Mouse (Mus musculus) kidney, embryonic 14.5 days (tissue): ENCODE measurements at regions not wholly inside any gene's neighbourhood (a gene's known extent, or its start where the extent isn't known, plus 50 kb on each side); places are given as distances from the start of the nearest gene placed in this dataset.

Source experiments
- ATAC-seq: fragments of 200-750 bp; cut with Nextera tagmentation; 2 replicates; pipeline ENCODE4 v1.8.0; 2017; ENCODE audit warnings: moderate number of reproducible peaks, mild to moderate bottlenecking, moderate TSS enrichment, moderate library complexity; ENCODE audit not compliant: low FRiP score, low TSS enrichment
- H3K27ac ChIP-seq: fragments of 300-500 bp; sonication (generic); 2 replicates; pipeline ENCODE4 v1.5.1; 2014; ENCODE audit warnings: low read depth, mild to moderate bottlenecking, low read length, moderate library complexity, mixed read lengths
- H3K27me3 ChIP-seq: fragments of 300-500 bp; sonication (generic); 2 replicates; pipeline ENCODE4 v1.6.1; 2014; ENCODE audit warnings: mild to moderate bottlenecking, low read length; ENCODE audit not compliant: control insufficient read depth, insufficient read depth
- H3K36me3 ChIP-seq: fragments of 300-500 bp; sonication (generic); 2 replicates; pipeline ENCODE4 v1.6.1; 2014; ENCODE audit warnings: low read length, mixed read lengths; ENCODE audit not compliant: control insufficient read depth, insufficient read depth
- H3K4me1 ChIP-seq: fragments of 300-500 bp; sonication (generic); 2 replicates; pipeline ENCODE4 v1.6.1; 2014; ENCODE audit warnings: low read length, mixed read lengths; ENCODE audit not compliant: control insufficient read depth, insufficient read depth
- H3K4me2 ChIP-seq: fragments of 300-500 bp; sonication (generic); replicated peaks from 2 replicates; pipeline ENCODE4 v1.6.1; 2014; ENCODE audit warnings: low read depth, mild to moderate bottlenecking, low read length
- H3K4me3 ChIP-seq: fragments of 300-500 bp; sonication (generic); 2 replicates; pipeline ENCODE4 v1.5.1; 2014; ENCODE audit warnings: mild to moderate bottlenecking, low read length
- H3K9ac ChIP-seq: fragments of 300-500 bp; sonication (generic); 2 replicates; pipeline ENCODE4 v1.6.1; 2014; ENCODE audit warnings: low read depth, mild to moderate bottlenecking, low read length, moderate library complexity
- H3K9me3 ChIP-seq: fragments of 300-500 bp; sonication (generic); 2 replicates; pipeline ENCODE4 v1.6.1; 2016; ENCODE audit warnings: low read length; ENCODE audit not compliant: control insufficient read depth
- WGBS: fragments of 180-500 bp; shearing (Covaris S2); extraction: QIAGEN DNeasy Blood & Tissue Kit; methylation state at CpG from one replicate; pipeline ENCODE4 v1.1.7; 2014; 5-methylcytosine and 5-hydroxymethylcytosine counted together

DNA sequence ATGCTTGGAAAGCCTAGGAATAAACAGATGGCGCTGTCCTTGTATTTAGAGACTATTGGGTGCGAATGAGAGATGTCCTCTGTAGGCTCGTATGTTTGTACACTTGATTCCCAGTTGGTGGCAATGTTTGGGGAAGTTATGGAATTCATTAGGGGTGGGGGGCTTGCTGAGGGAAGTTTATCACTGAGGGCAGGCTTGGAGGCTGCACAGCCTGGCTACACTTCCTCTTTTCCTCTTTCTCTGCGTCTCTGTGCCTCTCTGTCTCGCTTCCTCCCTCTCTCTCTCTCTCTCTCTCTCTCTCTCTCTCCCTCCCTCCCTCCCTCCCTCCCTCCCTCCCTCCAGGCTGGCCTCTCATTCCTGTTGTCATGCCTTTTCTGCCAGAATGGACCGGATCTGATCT lies 104.2 kb upstream of the Arid2 start:
- Histone ChIP-seq H3K4me2 (no peak overlapping the region), H3K4me3 (no peak overlapping the region), H3K9me3 (no peaks in the 10 kb centered on the region), H3K27ac (no peak overlapping the region), H3K27me3 (no peaks in the 10 kb centered on the region), H3K4me1 (0 out of 2 replicates have a peak, but pooled peaks cover 3% of the 10 kb centered on the region), H3K36me3 (no peaks in the 10 kb centered on the region), H3K9ac (no peak overlapping the region)
- 68% methylated on average over 6 of the region's 6 CpGs for WGBS
- ATAC-seq = no peak

DNA sequence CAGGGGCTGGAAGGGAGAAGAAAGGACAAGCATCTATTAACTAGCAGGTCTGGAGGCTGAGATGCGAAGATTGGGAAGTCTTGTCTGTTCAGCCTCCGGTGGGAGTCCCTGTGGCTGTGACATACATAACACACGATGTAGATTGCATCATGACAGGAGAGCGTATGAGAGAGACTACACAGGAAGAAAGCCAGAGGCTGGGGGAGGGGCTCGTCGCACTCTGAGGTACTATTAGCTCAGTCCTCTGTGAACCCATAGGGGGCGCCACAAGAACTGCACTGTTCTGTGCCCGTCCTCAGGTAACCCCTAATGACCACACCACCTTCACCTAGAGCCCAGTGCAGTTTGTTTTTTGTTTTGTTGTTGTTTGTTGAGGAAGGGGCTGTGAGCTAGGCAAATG lies 102.7 kb upstream of the Arid2 start:
- no peak overlapping the region for H3K4me2 ChIP-seq
- H3K9ac ChIP-seq = no peak overlapping the region
- no peaks in the 10 kb centered on the region for H3K27me3 ChIP-seq
- H3K4me3 ChIP-seq = no peak overlapping the region
- H3K9me3 ChIP-seq = no peaks in the 10 kb centered on the region
- H3K27ac ChIP-seq = no peak overlapping the region
- no peaks in the 10 kb centered on the region for H3K36me3 ChIP-seq
- 0 out of 2 replicates have a peak, but pooled peaks cover 3% of the 10 kb centered on the region for H3K4me1 ChIP-seq
- 77% methylated on average over 8 of the region's 8 CpGs for WGBS
- ATAC-seq = no peak

DNA sequence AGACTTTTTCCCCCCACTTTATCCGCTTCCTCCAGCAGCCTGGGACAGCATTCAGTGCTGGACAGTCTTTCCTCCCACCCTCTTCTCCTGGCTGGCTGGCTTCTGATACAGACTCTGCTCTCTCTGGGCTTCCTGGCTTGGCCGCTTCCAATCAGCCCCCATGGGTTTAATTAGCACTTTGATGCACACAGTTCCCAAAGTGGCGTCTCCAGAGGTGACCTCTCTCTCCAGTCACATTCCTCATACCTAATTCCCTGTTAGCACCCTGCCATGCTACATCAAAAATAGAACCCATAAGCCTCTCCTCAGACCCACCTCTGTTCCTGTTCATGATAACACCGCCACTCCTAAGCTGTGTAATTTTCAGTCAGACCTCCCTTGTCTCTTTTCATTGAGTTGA lies 101.9 kb upstream of the Arid2 start:
- H3K4me1 ChIP-seq = 0 out of 2 replicates have a peak, but pooled peaks cover 3% of the 10 kb centered on the region
- H3K9ac ChIP-seq = no peak overlapping the region
- no peak overlapping the region for H3K27ac ChIP-seq
- no peak overlapping the region for H3K4me2 ChIP-seq
- WGBS = 55% methylated on average over 4 of the region's 4 CpGs
- no peak overlapping the region for H3K4me3 ChIP-seq
- no peaks in the 10 kb centered on the region for H3K9me3 ChIP-seq
- ATAC-seq = no peak
- no peaks in the 10 kb centered on the region for H3K36me3 ChIP-seq
- H3K27me3 ChIP-seq = no peaks in the 10 kb centered on the region

DNA sequence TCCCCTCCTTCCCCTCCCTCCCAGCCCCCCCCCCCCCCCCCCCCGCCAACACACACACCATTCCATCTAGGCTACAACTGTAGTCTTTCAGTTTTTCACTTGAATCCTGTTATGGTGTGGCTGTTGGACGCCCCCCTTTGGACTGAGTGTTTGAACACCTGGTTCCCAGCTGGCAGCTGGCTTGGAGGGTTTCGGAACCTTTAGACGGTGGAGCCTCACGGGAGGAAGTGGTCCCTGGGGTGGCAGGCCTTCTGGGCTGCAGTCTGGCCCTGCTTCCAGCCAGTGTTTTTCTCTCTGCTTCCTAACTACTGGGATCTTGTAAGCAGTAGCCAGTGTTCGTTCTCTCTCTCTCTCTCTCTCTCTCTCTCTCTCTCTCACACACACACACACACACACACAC lies 101.4 kb upstream of the Arid2 start:
- WGBS = 53% methylated on average over 5 of the region's 6 CpGs
- H3K36me3 ChIP-seq = no peaks in the 10 kb centered on the region
- H3K4me2 ChIP-seq = no peak overlapping the region
- H3K4me1 ChIP-seq = 0 out of 2 replicates have a peak, but pooled peaks cover 3% of the 10 kb centered on the region
- H3K9me3 ChIP-seq = no peaks in the 10 kb centered on the region
- ATAC-seq = no peak
- H3K27ac ChIP-seq = no peak overlapping the region
- no peak overlapping the region for H3K9ac ChIP-seq
- no peaks in the 10 kb centered on the region for H3K27me3 ChIP-seq
- no peak overlapping the region for H3K4me3 ChIP-seq

DNA sequence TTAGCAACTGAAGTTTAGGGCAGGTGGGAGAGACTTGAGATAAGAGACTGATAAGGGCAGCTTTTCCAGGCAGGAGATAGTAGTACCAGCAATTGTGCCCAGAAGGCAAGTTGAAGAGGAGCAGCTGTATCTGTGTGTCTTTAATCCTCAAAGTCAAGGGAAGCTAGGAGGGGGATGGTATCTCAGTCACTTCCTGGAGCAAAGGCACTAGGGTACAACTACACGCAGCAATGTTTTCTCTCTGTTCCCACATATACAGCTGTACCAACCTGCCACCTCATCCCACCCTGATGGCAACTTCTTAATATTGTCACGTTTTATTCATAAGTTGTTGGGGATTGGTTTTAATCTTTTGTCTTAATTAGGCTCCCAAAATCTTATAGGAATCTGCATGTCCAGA lies 97.8 kb upstream of the Arid2 start:
- Histone ChIP-seq H3K9ac (no peak overlapping the region), H3K27me3 (no peaks in the 10 kb centered on the region), H3K4me1 (0 out of 2 replicates have a peak, but pooled peaks cover 3% of the 10 kb centered on the region), H3K9me3 (no peaks in the 10 kb centered on the region), H3K36me3 (no peaks in the 10 kb centered on the region), H3K4me3 (no peak overlapping the region), H3K27ac (no peak overlapping the region), H3K4me2 (no peak overlapping the region)
- WGBS = 67% methylated on average over 2 of the region's 2 CpGs
- no peak for ATAC-seq

DNA sequence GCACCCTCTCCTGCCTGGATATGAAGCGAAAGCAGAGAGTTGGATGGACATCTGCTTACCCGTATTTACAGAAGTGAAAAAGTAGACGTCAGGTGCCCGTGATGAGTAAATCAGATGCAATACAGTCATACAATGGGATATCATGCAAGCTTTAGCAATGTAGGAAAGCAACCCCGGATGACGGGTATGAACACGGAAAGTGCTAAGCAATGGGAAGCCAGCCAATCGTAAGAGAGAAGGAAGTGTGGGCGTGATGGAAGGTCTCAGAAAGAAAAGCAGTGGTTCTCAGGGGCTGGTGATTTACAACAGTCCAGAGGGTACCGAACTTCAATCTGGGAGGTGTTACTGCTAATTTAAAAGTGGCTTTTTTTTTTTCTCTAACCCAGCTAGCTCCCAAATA lies 89.9 kb upstream of the Arid2 start:
- Histone ChIP-seq H3K4me1 (no peaks in the 10 kb centered on the region), H3K4me2 (0 out of 2 replicates have a peak overlapping the region, but pooled peaks have one; percentile 22), H3K36me3 (no peaks in the 10 kb centered on the region), H3K9me3 (no peaks in the 10 kb centered on the region), H3K27ac (no peak overlapping the region), H3K27me3 (no peaks in the 10 kb centered on the region), H3K9ac (no peak overlapping the region), H3K4me3 (no peak overlapping the region)
- 59% methylated on average over 10 of the region's 10 CpGs for WGBS
- no peak for ATAC-seq

DNA sequence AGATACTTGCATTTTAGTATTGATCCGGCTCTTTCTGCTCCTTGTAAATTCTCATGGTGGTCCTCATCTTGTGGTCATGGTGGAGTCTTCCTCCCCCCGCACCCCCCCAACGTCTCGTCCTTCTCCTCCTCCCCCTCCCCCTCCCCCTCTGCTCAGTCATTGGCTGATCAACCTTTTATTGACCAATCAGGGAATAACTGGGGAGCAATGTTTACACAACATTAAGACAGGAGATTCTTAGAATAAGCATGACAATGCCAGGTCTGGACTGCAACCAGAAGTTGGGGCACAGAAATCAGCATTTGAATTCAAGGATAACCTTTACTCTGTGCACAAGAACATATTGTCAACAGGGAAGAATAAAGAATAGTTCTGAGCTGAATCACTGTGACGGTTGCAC lies 89.4 kb upstream of the Arid2 start:
- no peak overlapping the region for H3K4me2 ChIP-seq
- H3K27ac ChIP-seq = no peak overlapping the region
- no peak overlapping the region for H3K4me3 ChIP-seq
- H3K9ac ChIP-seq = no peak overlapping the region
- H3K27me3 ChIP-seq = no peaks in the 10 kb centered on the region
- no peak for ATAC-seq
- H3K9me3 ChIP-seq = no peaks in the 10 kb centered on the region
- 57% methylated on average over 5 of the region's 5 CpGs for WGBS
- H3K36me3 ChIP-seq = no peaks in the 10 kb centered on the region
- H3K4me1 ChIP-seq = no peaks in the 10 kb centered on the region

DNA sequence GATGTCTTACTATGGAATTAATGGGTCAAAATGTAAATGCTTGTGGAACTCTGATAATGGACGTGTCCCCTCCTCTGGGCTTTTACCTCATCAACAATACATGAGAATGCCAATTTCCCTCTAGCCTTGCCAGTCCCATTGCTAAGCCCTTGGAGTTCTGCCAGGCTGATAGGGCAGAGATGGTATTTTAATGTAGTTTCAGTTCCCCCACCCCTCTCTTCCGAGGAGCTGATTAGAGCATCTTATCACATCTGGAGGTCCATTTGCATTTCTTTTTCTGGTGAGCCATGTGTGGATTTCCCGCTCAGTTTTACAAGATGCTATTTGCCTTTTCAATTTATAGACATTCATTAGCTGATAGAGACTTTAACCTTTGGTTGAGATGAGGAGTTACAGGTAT lies 86.0 kb upstream of the Arid2 start:
- Histone ChIP-seq H3K4me3 (no peak overlapping the region), H3K9ac (no peak overlapping the region), H3K4me2 (no peak overlapping the region), H3K4me1 (no peaks in the 10 kb centered on the region), H3K27me3 (no peaks in the 10 kb centered on the region), H3K36me3 (no peaks in the 10 kb centered on the region), H3K27ac (no peak overlapping the region), H3K9me3 (no peaks in the 10 kb centered on the region)
- 80% methylated on average over 3 of the region's 3 CpGs for WGBS
- ATAC-seq = no peak

DNA sequence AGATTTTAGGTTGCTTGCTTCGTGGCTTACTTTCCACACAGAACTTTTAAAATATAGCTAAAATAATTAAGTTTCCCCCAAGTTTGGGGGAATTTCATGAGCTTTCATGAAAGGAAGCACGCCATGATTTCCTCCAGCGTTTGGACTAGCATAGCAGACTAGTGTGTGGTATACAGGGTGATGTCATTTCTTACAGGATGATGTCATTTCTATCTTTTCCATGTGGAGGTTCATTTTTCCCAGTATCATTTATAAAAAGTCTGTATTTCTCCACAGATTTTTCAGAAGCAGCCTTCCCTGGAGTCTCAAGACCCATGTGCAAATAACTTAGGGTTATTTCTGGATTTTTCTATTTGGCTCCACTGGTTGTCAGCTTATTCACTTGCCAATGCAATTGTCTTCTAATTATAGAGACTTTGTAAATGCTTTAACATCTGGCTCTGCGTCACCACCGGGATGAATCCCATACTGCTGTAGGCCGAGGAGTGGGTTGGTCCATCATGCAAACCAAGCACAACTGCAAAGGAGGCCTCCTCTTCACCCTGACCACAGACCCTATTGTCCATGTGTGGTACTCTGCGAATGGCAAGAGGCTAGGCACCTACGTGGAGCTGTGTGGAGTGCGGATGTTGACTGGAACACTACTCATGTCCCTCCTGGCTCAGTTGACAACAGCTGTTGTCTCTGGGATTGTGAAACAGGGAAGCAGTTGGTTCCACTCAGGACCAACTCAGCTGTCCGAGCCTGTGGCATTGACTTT lies 85.4 kb upstream of the Arid2 start:
- no peak for ATAC-seq
- H3K36me3 ChIP-seq = no peaks in the 10 kb centered on the region
- H3K27me3 ChIP-seq = no peaks in the 10 kb centered on the region
- H3K27ac ChIP-seq = no peak overlapping the region
- WGBS = 94% methylated on average over 10 of the region's 10 CpGs
- H3K4me1 ChIP-seq = no peaks in the 10 kb centered on the region
- H3K9ac ChIP-seq = no peak overlapping the region
- no peak overlapping the region for H3K4me3 ChIP-seq
- no peaks in the 10 kb centered on the region for H3K9me3 ChIP-seq
- H3K4me2 ChIP-seq = no peak overlapping the region
